Mouse (Mus musculus): Measurements from ENCODE around the gene Ppan. TPM values are rescaled to one million over a fixed set of nuclear protein-coding genes. Genes with fewer than 3 reads are reported as not detected.

Ppan gene
- 1 to 10 TPM; 7.0 to 9.5 TPM for total RNA-seq (2021)

DNA sequence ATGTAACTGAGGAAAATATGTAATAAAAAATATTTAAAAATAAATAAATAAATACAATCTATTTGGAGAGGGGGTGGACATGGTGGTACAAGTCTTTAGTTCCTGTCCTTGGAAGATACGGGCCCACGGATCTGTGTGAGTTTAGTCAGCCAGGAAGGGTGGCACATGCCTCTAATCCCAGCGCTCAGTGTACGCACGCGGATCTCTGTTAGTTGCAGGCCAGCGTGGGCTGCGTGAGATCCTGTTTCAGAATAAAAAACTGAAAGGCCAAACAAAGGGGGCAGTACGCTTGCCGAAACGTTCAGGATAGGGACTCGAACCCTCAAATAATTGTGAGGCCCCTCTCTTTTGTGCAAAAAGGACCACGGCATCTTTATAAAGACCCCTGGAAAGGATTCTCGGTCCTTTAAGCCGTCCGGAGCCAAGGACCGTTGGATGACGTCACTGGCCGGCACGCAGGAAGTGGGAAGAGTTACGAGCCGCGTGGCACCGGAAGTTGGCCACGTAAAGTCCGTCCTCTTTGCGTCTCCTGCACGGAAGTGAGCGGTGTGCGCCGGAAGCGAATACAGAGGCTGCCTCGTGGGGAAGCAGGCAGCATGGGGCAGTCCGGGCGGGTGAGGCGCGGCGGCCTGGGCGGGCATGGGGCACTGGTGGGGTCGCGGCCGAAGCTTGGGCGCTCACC, at the start of gene Ppan:
Ppan (plus strand) TSS at position 472 of the 682 bp plus-strand sequence.
- intact Hi-C loops (cut with DNase I) = no loop called here
- peak; percentile 92 for DNase-seq (ENCODE audit: low spot score)

DNA sequence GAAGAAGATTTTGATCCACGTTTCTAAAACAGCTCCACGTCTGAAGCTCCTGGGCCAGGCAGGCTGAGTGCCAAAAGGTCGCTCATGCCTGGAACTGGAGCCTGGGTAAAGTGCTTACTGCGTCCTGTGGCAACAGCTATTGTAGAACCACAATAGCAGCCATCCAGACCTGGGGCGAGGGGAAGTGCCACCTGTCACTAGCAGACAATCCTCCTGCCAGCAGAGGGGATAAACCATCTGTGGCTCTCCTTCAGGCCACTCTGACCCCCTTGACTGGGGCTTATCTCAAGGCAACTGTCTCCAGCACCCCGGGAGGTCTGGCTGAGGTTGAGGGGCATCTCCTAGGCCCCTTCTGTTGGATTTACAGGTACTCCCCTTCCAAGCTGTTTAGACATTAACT, 49.0 kb upstream of the Ppan start:
- intact Hi-C loops (cut with DNase I) = no loop called here

DNA sequence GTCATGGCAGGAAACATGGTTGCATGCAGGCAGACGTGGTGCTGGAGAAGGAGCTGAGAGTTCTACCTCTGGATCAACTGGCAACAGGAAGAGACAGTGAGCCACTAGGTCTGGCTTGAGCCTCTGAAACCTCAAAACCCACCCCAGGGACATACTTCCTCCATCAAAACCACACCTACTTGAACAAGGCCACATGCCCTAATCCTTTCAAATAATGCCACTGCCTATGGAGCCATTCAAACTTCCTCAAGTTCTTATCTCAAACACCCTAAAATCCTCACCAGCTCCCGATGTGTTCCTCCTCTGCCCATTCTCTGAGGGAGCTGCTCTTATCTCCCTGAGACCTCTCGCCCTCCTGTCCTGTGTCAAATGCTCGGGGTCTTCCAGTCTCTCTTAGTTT, 45.8 kb upstream of the Ppan start:
- DNase-seq (ENCODE audit: low spot score) = no peak
- intact Hi-C loops (cut with DNase I) = no loop called here

More for the DNA sequence above, 49.0 kb upstream of the Ppan start:
- no peak for DNase-seq (ENCODE audit: low spot score)

DNA sequence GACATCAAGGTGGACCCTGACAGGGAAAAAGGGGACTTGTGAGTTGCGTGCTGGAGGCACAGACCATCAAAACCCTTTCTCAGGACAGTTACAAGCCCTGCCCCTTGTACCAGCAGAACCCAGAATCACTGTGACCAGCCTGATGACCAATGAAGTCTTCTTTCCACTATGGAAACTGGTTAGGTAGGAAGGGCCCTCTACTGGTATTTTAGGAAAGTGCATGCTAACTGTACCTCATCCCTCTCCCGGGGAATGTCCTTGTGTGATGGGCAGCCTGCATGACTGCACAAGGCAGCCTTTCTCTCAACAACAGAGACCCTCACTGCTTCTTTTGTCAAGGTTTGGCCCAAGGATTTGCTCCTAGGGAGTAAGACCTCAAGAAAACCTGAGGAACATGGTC, 45.3 kb upstream of the Ppan start:
- intact Hi-C loops (cut with DNase I) = no loop called here

DNA sequence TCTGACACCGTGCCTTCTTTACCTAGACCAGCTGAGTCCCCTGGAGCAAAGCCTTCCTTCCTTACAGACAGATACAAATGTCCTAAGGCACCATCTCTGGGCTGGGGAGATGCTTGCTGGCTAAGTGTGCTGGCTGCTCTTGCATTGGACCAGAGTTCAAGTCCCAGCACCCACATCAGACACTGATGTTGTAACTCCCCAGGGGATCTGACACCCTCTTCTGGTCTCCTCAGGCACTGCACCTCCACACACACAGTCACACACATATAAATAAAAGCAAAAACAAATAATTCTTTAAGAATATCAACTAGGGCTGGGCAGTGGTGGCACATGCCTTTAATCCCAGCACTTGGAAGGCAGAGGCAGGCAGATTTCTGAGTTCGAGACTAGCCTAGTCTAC, 37.8 kb upstream of the Ppan start:
- intact Hi-C loops (cut with DNase I) = no loop called here
- no peak for DNase-seq (ENCODE audit: low spot score)

More for the DNA sequence above, 45.3 kb upstream of the Ppan start:
- DNase-seq (ENCODE audit: low spot score) = no peak

DNA sequence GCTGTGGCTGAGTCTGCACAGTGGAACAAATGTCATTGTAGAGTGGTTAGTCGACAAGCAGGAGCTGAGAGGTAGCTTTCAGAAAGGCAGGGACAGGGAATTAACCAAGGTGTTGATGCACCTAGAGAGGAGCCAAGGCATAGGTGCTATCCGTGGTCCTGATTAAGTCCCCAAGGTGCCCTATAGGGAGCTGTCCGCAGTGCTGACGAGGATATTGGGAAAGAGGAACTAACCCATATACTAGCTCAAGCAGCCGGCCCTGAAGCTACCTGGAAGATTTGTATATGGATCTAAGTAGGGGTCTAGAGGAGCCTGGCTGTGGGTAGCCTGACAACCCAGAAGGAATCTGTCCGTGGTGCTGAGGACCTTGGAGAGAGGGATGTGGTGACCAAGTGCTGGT, 30.8 kb upstream of the Ppan start:
- intact Hi-C loops (cut with DNase I) = no loop called here
- no peak for DNase-seq (ENCODE audit: low spot score)

DNA sequence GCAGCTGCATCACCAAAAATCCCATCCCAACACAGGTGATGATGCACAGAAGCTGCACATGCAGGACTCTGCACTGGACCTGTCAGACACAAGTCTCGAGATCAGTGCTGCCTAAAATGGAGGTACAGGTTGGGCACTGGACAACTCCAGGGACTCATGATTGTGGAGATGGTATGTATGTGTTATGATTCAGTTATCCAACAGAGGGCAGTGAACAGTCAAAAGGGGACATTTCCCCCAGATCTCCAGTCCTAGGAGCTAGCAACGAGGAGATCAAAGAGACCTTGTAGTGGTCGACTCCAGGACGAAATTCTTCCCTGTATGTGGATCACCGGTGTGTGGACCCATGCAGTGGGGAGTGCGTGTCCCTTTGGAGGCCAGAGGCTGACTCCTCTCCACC, 28.0 kb upstream of the Ppan start:
- no peak for DNase-seq (ENCODE audit: low spot score)
- intact Hi-C loops (cut with DNase I) = no loop called here

DNA sequence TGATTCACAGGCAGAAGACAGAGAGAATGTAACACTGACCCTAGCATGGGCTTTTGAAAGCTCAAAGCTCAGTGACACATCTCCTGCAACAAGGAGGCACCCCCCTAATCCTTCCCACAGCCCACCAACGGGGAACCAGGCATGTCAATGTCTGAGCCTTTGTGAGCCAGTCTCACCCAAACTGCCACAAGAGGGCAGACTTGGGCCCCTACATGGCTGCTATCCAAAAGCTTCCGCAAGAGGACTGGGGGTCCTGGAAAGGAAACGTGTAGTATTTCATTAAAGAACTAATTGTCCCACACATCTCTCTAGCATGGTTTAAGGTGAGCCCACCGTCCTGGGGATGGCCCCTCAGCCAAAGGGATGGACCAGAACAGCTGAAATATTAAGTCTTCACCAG, 26.2 kb upstream of the Ppan start:
- DNase-seq (ENCODE audit: low spot score) = no peak
- intact Hi-C loops (cut with DNase I) = no loop called here

DNA sequence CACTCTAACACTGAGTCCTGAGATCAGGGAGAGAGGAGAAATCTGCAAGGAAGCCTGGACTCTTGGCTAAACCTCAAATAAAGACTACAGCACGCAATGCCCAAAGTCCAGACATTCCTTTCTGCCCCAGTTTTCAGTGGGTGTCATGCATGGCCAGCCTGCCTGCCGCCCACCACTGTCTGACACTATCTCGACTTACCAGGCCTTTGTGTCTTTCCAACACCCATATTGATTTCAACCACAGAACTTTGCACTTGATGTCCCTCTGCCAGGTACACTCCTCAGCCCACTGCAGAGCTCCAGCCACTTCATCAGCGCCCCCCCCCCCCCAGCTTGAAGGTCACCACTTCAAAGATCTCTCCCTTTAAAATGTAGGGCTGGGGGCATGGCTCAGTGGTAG, 25.8 kb upstream of the Ppan start:
- intact Hi-C loops (cut with DNase I) = no loop called here
- no peak for DNase-seq (ENCODE audit: low spot score)

DNA sequence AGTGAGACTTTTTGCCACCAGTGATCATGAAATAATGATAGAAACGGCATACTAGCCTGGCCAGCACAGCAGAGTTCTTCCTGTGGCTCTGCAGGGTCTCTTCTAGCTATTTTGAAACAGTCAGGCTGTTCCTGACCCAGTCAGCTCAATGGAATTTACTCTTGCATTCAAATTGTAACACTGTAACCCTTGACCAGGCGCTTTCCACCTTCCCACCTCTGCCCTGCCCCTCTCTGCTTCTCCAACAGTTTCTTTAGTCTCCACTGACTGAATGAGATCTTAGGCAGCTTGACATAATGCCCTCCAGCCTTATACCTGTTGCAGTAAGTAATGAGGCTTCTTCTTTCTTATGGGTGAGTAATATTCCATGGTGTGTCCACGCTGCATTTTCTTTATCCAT, 21.1 kb upstream of the Ppan start:
- intact Hi-C loops (cut with DNase I) = no loop called here
- DNase-seq (ENCODE audit: low spot score) = no peak

DNA sequence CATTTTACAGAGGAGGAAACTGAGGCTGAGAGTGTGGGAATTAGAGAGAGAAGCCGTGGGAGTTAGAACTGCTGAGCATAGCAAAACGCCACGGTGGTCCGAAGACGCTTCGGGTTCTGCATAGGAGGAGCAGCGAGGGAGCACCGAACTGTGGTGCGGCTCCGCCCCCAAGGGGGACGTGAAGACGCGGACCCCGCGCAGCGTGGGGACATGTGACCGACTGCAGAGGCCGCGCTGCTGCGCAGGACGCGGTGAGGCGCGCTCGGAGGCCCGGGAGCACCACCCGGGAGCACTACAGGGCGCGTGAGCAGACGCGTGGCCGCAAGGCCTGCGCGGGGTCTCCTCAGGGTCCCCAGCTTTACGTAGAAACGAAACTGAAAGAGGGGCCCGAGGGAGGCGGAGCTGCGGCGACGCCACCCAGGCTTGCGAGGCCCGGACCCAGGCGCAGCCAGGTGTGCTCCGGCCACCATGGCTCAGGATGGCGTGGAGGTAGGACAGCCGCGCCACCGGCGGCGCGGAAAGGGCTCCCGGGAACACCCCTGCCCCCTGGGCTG, 19.4 kb upstream of the Ppan start, which contains the start of gene A230050P20Rik:
A230050P20Rik (plus strand) TSS at position 195 of the 554 bp plus-strand sequence.
- DNase-seq (ENCODE audit: low spot score) = no peak
- intact Hi-C loops (cut with DNase I) = no loop called here

DNA sequence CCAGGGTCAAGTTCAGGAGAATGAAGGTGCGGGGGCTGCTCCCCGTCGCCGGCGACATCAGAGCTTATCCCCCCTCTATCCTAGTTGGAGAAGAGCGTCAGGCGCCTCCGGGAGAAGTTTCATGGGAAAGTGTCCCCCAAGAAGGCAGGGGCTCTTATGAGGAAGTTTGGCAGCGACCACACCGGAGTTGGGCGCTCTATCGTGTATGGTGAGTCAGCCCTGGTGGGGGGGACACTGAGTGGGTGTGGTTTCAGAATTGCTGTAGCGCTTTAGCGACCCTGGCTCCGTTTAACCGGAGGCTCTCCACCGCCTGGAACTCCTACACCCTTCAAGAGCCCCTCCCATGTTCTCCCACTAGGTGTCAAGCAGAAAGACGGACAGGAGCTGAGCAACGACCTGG, 18.7 kb upstream of the Ppan start:
- DNase-seq (ENCODE audit: low spot score) = no peak
- intact Hi-C loops (cut with DNase I) = no loop called here

DNA sequence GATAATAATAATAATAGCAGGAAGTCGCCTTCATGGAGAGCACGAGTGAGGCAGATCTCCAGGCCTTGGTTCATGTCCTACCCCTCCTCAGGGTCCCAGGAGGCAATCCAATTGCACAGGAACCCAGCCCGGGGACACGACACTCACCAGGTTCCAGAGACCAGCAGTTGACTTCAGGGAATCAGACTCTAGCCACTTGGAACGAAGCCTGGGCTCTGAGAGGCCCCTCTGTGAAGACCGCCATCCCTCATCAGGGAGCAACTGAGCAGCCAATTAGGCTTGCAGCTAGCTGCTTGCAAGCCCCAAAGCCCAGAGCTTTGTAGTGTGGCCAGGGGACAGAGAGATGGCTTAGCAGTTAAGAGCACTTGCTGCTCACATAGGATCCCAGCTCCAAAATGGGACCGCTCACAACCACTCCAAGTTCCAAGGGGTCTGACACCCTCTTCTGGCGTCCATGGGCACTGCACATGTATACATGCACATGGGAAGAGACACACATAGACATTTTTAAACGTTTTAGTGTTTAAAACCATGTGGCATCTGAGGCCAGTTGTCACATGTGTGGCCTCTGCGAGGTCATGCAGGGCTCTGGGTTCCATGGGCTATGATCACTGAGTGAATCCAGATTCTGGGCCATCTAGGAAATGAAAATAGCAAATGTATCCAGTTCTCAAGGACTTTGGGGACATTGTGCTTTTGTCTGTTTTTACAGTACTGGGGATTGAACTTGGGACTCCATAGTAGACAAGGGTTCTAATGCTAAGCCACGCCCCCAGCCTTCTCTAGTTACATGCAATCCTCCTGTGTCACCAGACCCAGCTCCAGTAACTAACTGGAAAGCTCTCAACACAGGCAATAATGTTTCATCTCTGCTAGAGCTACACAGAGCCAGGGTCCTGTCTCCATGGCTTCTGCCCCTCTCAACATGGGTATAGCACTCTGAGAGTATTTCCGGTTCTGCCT, 17.5 kb upstream of the Ppan start:
- intact Hi-C loops (cut with DNase I) = no loop called here
- no peak for DNase-seq (ENCODE audit: low spot score)

DNA sequence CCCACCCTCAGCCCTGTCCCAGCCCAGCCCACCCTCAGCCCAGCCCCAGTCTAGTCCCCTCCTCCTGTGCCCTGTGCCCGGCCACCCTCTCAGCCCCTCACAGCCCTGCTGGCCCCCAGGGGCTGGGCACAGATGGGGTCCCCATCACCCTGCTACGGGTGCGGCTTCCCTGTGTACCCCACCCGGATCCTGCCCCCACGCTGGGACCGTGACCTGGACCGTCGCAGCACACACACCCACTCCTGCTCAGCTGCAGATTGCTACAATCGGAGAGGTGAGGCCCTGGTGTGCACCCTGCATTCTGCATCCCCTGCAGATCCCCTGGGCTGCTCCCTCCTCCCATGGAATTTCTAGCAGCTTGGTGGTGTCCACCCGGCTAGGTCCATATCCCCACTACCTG, 15.0 kb upstream of the Ppan start:
- no peak for DNase-seq (ENCODE audit: low spot score)
- intact Hi-C loops (cut with DNase I) = no loop called here

DNA sequence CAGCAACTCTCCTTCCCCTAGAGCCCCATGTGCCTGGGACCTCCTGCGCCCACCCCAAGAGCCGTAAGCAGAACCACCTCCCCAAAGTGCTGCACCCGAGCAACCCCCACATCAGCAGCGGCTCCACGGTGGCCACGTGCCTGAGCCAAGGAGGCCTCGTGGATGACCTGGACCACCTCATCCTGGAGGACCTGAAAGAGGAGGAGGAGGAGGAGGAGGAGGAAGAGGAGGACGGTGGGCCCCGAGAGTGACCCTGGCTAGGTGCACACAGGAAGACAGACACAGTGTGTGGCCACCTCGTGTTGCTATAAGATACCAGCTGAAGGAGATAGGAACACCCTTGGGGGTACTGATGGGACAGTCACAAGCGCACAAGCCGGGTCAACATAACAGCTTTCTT, 14.5 kb upstream of the Ppan start:
- intact Hi-C loops (cut with DNase I) = no loop called here
- DNase-seq (ENCODE audit: low spot score) = no peak

DNA sequence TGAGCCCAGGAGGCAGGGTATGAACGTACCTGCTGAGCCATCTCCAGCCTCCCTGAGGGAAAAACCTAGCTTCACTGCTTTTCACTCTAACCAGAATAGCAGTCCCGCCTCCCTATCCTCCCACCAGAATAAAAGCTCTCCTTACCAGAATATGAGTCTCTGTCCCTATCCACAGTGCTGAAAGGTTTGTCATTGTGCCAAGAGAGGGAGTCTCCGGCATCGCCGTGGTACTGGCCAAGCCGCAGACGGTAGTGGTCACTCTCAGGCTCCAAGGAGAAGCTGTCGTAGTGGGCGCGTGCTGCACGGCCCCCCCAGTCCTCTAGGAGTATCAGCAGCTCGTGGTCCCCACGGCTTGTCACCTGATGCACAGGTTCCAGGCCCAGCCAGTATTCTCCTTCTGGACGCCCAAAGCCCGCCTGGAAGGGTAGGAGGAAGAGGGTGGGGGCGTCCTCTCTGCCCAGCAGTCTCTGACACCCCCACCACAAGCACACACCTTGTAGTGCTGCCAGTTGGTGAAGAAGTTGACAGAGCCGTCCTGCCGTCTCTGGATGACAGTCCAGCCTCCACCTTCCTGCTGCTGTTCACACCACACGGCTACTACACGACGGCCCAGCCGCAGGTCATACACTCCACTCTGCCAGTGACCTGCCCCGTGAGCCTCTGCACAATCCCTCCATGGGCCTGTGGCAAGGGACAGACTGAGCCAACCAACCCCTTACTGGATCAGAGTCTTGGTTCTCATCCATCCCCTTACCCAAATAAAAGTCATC, 12.8 kb upstream of the Ppan start:
- intact Hi-C loops (cut with DNase I) = no loop called here
- no peak for DNase-seq (ENCODE audit: low spot score)

DNA sequence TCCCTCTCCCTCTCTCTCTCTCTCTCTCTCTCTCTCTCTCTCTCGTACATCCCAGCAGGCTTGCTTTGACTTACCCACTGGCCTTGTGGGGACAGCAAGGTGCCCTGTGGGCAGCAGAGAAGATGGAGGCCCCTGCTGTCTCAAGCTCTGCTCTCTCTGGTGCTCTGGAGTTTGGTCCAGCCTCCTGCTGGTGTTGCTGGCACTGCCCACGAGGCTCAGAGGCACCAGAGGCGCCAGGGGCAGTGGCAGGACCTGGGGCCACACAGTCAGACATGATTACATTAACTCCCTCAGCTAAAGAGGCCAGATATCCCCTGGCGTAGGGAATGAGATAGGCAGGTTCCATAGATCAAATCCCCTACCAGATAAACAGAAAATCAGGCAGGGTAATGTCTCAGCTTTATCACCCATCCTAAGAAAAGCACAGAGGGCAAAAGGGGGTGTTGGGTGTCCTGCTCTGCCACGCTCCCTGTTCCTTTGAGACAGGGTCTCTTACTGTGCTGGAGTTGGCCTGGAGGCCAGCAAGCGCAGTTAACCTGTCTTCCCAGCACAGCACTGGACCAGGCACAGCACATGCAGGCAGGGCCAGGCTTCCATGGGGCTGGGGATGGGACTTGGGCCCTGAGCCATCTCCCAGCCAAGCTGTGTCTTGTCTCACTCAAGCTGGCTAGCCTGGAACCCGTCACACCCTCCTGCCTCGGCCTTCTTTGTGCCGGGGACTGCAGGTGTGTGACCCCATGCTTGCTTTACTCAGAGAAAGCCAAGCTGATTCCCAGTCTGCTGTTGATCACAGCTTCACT, 11.5 kb upstream of the Ppan start:
- intact Hi-C loops (cut with DNase I) = no loop called here
- no peak for DNase-seq (ENCODE audit: low spot score)

DNA sequence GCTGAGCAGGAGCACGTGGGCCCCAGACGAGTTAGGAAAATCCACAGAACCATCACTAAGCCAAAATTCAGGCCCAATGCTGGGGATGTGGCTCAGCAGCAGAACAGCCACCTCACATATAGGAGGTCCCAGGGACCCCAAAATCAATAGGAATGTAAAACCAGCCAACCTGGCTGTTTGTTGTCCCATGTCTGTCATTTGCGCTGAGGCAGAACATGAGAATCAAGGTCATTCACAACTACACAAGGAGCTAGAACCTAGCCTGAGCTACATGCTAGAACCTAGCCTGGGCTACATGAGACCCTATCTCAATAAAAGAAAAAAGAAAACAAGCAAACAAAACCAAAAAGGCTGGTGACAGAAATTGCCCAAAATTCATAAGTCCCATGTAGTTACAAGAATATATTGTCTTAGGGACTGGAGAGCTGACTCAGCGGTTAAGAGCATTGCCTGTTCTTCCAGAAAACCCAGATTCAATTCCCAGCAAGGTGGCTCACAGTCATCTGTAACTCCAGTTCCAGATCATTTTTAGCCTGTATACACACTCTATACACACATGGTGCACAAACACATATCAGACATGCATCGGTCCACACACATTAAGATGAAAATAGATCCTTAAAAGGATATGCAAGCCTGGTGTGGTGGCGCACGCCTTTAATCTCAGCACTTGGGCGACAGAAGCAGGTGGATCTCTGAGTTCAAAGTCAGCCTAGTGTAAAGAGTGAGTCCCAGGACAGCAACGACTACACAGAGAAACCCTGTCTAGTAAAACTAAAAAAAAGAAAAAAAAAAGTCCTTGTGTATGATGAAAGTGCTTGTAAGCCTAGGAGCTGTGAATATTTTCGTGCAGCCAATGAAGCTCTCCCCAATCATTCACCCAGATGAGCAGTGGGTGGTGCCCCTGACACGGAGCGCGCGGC, 10.6 kb upstream of the Ppan start:
- intact Hi-C loops (cut with DNase I) = no loop called here
- no peak for DNase-seq (ENCODE audit: low spot score)

Measured in heart, postnatal 25 days (tissue).